Mouse (Mus musculus): Measurements from ENCODE around the gene Mgam. TPM values are rescaled to one million over a fixed set of nuclear protein-coding genes. Genes with fewer than 3 reads are reported as not detected.
"Not testable (repeated sequence)": the region's sequence is repeated elsewhere in the genome, so short reads cannot be mapped to it uniquely, and the experiment has no call there.

Gene Mgam
- polyA plus RNA-seq, 1 experiment from 2014 or later, result 0.07 TPM

DNA sequence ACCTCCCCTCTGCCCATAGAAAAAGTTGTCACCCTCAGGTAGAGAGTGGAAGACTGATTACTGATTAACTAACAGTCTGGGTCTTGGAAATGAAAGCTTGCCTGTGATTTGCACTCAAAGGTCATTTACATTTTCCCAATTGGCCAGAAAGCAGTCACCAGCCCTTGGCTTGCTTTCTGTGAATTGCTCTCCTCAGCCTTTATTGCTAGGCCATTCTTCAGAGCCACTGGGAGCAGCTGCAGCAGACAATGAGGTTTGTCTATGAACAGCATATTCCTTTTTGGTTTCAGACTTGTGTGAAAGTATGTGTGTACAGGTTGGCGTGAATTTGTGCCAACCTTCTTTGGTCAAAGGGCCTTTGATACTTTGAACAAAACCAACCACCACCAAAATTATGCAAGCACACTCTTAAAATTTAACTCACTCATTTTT is 6.0 kb downstream of the Mgam start:
- H3K9ac ChIP-seq, result no peak overlapping the region
- no peaks in the 10 kb centered on the region for H3K27me3 ChIP-seq (replicated peaks)
- no peaks in the 10 kb centered on the region for H3K4me1 ChIP-seq
- H3K9me3 ChIP-seq, result no peaks in the 10 kb centered on the region
- 59% methylated on average over 1 of the region's 1 CpGs for WGBS
- H3K4me3 ChIP-seq, result no peak overlapping the region
- ATAC-seq (ENCODE audit: extremely low read depth, insufficient number of reproducible peaks, low FRiP score, low TSS enrichment), result no peak
- no peak overlapping the region for H3K27ac ChIP-seq (replicated peaks)
- H3K4me2 ChIP-seq, result no peak overlapping the region
- no peaks in the 10 kb centered on the region for H3K36me3 ChIP-seq

- Histone ChIP-seq H3K4me2 (no peak overlapping the region), H3K4me1 (no peaks in the 10 kb centered on the region), H3K9me3 (no peaks in the 10 kb centered on the region), H3K27me3 (replicated peaks) (no peaks in the 10 kb centered on the region), H3K4me3 (no peak overlapping the region), H3K9ac (no peak overlapping the region), H3K36me3 (no peaks in the 10 kb centered on the region), H3K27ac (replicated peaks) (no peak overlapping the region)
- ATAC-seq (ENCODE audit: extremely low read depth, insufficient number of reproducible peaks, low FRiP score, low TSS enrichment), result no peak
- 73% methylated on average over 6 of the region's 6 CpGs for WGBS
Observed at GRCm38 (mm10) chr6:40635559-40635958, 6.9 kb downstream of the Mgam start.

DNA sequence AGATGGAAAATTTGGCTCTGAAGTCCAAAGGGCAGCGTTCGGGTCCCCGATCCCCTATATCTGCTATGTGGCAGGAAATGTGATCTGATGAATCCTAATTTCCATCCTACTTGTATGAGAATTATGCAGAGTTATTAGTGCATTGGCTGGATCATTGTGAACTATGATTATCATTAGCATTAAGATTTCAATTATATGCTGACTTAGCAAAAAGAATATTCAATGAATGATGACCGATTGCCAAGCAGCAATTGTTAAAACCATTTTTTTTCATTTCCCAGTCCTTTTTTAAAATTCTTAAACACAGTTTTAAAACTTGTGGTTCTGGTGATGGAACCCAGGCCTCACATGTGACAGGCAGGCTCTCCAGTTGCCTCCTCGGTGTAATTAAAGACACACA is 9.1 kb downstream of the Mgam start:
- Histone ChIP-seq H3K4me1 (no peaks in the 10 kb centered on the region), H3K4me3 (no peak overlapping the region), H3K9ac (no peak overlapping the region), H3K27me3 (replicated peaks) (no peaks in the 10 kb centered on the region), H3K36me3 (no peaks in the 10 kb centered on the region), H3K27ac (replicated peaks) (no peak overlapping the region), H3K9me3 (no peaks in the 10 kb centered on the region), H3K4me2 (no peak overlapping the region)
- ATAC-seq (ENCODE audit: extremely low read depth, insufficient number of reproducible peaks, low FRiP score, low TSS enrichment), result no peak
- 78% methylated on average over 5 of the region's 5 CpGs for WGBS

- 51% methylated on average over 8 of the region's 8 CpGs for WGBS
- H3K9ac ChIP-seq, result no peak overlapping the region
Observed at GRCm38 (mm10) chr6:40640710-40641538, 12.3 kb downstream of the Mgam start.

DNA sequence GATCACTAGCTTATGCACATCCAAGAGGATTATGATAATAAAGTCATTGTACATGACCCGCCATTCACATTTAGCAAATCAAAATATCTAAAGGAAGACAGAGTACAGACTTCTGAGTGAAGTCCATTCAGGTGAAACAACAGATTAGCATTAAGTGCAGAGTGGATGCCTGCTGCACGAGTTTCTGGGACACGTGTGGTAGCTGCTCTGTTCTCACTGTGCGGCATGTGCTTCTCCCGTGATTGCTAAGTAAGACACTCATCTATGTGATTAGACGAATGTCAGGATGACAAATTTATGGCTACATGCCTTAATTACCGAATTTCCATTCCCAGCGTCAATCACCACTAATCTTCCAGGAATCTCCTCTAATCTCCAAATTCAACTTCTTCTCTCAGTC is 17.1 kb downstream of the Mgam start:
- Histone ChIP-seq H3K9me3 (no peaks in the 10 kb centered on the region), H3K27me3 (replicated peaks) (no peaks in the 10 kb centered on the region), H3K4me1 (no peaks in the 10 kb centered on the region), H3K27ac (replicated peaks) (no peak overlapping the region), H3K4me2 (no peak overlapping the region), H3K36me3 (no peaks in the 10 kb centered on the region), H3K4me3 (no peak overlapping the region), H3K9ac (no peak overlapping the region)
- ATAC-seq (ENCODE audit: extremely low read depth, insufficient number of reproducible peaks, low FRiP score, low TSS enrichment), result no peak
- 72% methylated on average over 8 of the region's 8 CpGs for WGBS

More at GRCm38 (mm10) chr6:40640710-40641538, 12.3 kb downstream of the Mgam start:
- Histone ChIP-seq H3K4me2 (no peak overlapping the region), H3K36me3 (no peaks in the 10 kb centered on the region), H3K9me3 (no peaks in the 10 kb centered on the region), H3K4me1 (no peaks in the 10 kb centered on the region), H3K27me3 (replicated peaks) (no peaks in the 10 kb centered on the region), H3K27ac (replicated peaks) (no peak overlapping the region), H3K4me3 (no peak overlapping the region)
- ATAC-seq (ENCODE audit: extremely low read depth, insufficient number of reproducible peaks, low FRiP score, low TSS enrichment), result no peak

DNA sequence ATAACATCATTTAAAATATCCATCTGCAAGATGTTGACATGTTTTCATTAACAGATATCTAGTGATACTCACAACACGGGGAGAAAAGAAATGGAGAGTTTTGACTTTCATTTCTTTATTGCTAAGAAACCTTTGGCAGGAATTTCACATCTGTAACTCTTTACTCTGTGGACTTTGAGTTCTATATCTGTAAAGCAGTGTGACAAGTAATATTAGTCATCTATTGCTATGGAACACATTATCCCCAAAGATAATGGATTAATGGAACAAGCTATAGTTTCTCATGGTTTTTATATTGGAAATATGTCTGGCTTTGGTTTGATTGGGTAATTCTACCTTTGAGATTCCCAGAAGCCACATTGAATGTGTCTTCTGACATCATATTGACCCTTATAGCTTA is 22.3 kb downstream of the Mgam start:
- no peaks in the 10 kb centered on the region for H3K4me1 ChIP-seq
- H3K9me3 ChIP-seq, result no peaks in the 10 kb centered on the region
- ATAC-seq (ENCODE audit: extremely low read depth, insufficient number of reproducible peaks, low FRiP score, low TSS enrichment), result no peak
- no peak overlapping the region for H3K4me2 ChIP-seq
- no peak overlapping the region for H3K4me3 ChIP-seq
- no peak overlapping the region for H3K9ac ChIP-seq
- H3K27ac ChIP-seq (replicated peaks), result no peak overlapping the region
- WGBS, result 68% methylated on average over 1 of the region's 1 CpGs
- H3K27me3 ChIP-seq (replicated peaks), result no peaks in the 10 kb centered on the region
- no peaks in the 10 kb centered on the region for H3K36me3 ChIP-seq

DNA sequence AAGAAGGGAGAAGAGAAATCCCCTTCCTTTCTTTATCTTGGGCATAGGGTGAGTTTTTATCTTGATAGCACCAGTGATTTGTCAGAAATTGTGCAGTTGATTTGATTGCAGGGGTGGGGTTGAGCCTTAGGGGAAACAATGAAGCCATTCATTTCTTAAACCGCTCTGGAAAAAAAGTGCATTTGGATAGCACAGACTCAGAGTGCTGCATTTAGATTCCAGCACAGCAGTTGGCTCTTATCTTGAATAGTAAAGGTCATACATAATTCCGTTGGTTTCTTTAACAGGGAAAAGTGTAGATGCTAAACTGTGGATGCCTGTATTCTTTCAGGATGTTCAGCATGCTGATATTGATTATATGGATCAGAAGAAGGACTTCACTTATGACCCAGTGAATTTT is 32.3 kb downstream of the Mgam start:
- 36% methylated on average over 2 of the region's 2 CpGs for WGBS
- H3K36me3 ChIP-seq, result no peaks in the 10 kb centered on the region
- H3K4me2 ChIP-seq, result no peak overlapping the region
- H3K4me1 ChIP-seq, result no peaks in the 10 kb centered on the region
- ATAC-seq (ENCODE audit: extremely low read depth, insufficient number of reproducible peaks, low FRiP score, low TSS enrichment), result no peak
- H3K4me3 ChIP-seq, result no peak overlapping the region
- no peaks in the 10 kb centered on the region for H3K27me3 ChIP-seq (replicated peaks)
- H3K9ac ChIP-seq, result no peak overlapping the region
- H3K9me3 ChIP-seq, result no peaks in the 10 kb centered on the region
- H3K27ac ChIP-seq (replicated peaks), result no peak overlapping the region

DNA sequence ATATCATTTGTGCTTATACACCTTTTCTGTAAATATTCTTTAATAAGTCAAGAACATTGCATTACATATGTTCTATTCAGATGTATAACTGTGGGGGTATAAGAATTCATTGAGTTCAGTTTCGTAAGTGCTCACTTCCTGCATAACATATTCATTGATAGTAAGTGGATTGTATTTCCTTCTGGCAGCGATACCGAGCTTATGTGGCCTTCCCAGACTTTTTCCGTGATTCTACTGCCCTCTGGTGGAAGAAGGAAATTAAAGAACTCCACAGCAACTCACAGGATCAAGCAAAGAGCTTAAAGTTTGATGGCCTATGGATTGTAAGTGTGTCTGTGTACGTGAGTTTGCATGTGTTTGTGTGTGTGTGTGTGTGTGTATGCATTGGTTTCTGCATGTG is 60.5 kb downstream of the Mgam start:
- H3K4me1 ChIP-seq, result no peaks in the 10 kb centered on the region

DNA sequence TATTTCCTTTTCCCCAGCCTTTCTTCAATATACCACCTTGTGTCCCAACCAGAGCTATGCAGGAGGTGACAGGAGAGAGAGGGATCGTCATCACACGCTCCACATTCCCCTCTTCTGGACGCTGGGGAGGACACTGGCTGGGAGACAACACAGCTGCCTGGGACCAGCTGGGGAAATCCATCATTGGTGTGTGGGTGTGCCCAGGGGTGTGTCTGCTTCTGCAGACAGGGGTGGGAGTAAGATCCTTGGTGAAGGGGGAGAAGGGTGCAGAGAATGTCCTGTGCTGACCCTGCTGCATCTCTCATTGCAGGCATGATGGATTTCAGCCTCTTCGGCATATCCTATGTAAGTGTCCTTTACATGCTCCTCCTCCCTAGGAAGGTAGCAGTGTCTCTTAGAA is 63.4 kb downstream of the Mgam start:
- not testable (repeated sequence) for H3K4me1 ChIP-seq; H3K4me2 ChIP-seq; H3K27me3 ChIP-seq (replicated peaks); H3K9ac ChIP-seq; H3K36me3 ChIP-seq; H3K27ac ChIP-seq (replicated peaks); ATAC-seq (ENCODE audit: extremely low read depth, insufficient number of reproducible peaks, low FRiP score, low TSS enrichment); H3K9me3 ChIP-seq; H3K4me3 ChIP-seq
- 36% methylated on average over 4 of the region's 4 CpGs for WGBS

More for the DNA sequence above, 60.5 kb downstream of the Mgam start:
- H3K27ac ChIP-seq (replicated peaks), result no peak overlapping the region
- H3K36me3 ChIP-seq, result no peaks in the 10 kb centered on the region
- no peaks in the 10 kb centered on the region for H3K27me3 ChIP-seq (replicated peaks)
- no peaks in the 10 kb centered on the region for H3K9me3 ChIP-seq
- WGBS, result 8% methylated on average over 5 of the region's 5 CpGs
- no peak for ATAC-seq (ENCODE audit: extremely low read depth, insufficient number of reproducible peaks, low FRiP score, low TSS enrichment)
- no peak overlapping the region for H3K4me3 ChIP-seq
- no peak overlapping the region for H3K4me2 ChIP-seq
- no peak overlapping the region for H3K9ac ChIP-seq

DNA sequence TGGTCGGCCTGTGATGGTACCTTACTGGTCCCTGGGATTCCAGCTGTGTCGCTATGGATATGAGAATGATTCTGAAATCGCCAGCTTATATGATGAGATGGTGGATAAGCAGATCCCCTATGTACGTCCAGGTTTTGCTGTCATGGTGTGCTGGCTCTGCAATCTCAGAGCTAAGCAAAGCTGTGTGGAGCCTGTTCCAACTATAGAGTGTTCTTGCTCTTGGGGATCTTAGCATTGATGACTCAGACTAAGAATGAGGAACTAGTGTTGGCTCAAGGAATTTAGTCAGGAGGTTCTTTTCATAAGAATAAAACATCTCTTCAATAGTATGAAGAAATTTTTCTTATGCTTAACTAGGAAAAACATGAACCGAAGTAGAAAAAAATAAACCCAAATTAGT is 84.9 kb downstream of the Mgam start:
- not testable (repeated sequence) for H3K9me3 ChIP-seq; H3K27ac ChIP-seq (replicated peaks); H3K36me3 ChIP-seq; H3K4me1 ChIP-seq; H3K4me3 ChIP-seq; H3K9ac ChIP-seq; ATAC-seq (ENCODE audit: extremely low read depth, insufficient number of reproducible peaks, low FRiP score, low TSS enrichment); H3K27me3 ChIP-seq (replicated peaks); H3K4me2 ChIP-seq
- WGBS, result 75% methylated on average over 5 of the region's 5 CpGs

GRCm38 (mm10) chr6:40715705-40716104 is 87.1 kb downstream of the Mgam start:
- no peak for ATAC-seq (ENCODE audit: extremely low read depth, insufficient number of reproducible peaks, low FRiP score, low TSS enrichment)
- no peaks in the 10 kb centered on the region for H3K4me1 ChIP-seq
- H3K4me3 ChIP-seq, result no peak overlapping the region
- no peaks in the 10 kb centered on the region for H3K27me3 ChIP-seq (replicated peaks)
- 62% methylated on average over 1 of the region's 1 CpGs for WGBS
- no peaks in the 10 kb centered on the region for H3K36me3 ChIP-seq
- H3K4me2 ChIP-seq, result no peak overlapping the region
- H3K9me3 ChIP-seq, result no peaks in the 10 kb centered on the region
- H3K9ac ChIP-seq, result no peak overlapping the region
- no peak overlapping the region for H3K27ac ChIP-seq (replicated peaks)

- not testable (repeated sequence) for ATAC-seq (ENCODE audit: extremely low read depth, insufficient number of reproducible peaks, low FRiP score, low TSS enrichment); H3K4me3 ChIP-seq; H3K27ac ChIP-seq (replicated peaks)
Observed at GRCm38 (mm10) chr6:40728506-40728905, 99.9 kb downstream of the Mgam start.

More at GRCm38 (mm10) chr6:40728506-40728905, 99.9 kb downstream of the Mgam start:
- WGBS, result 46% methylated on average over 4 of the region's 4 CpGs
- not testable (repeated sequence) for H3K4me2 ChIP-seq; H3K36me3 ChIP-seq; H3K4me1 ChIP-seq; H3K27me3 ChIP-seq (replicated peaks); H3K9me3 ChIP-seq; H3K9ac ChIP-seq

All from heart, embryonic 13.5 days (tissue).